Mouse (Mus musculus) erythroblast, embryonic 14.5 days (primary cell): ENCODE data around the gene Rbx1.

Source experiments
- GATA1 ChIP-seq: IDR thresholded peaks from 2 replicates; pipeline ENCODE4 v1.6.1; 2012; ENCODE audit warnings: low read length, inconsistent platforms, mixed read lengths
- TAL1 ChIP-seq: IDR thresholded peaks from 3 replicates; pipeline ENCODE4 v1.6.1; 2012; ENCODE audit warnings: low read length, inconsistent platforms, mixed read lengths

DNA sequence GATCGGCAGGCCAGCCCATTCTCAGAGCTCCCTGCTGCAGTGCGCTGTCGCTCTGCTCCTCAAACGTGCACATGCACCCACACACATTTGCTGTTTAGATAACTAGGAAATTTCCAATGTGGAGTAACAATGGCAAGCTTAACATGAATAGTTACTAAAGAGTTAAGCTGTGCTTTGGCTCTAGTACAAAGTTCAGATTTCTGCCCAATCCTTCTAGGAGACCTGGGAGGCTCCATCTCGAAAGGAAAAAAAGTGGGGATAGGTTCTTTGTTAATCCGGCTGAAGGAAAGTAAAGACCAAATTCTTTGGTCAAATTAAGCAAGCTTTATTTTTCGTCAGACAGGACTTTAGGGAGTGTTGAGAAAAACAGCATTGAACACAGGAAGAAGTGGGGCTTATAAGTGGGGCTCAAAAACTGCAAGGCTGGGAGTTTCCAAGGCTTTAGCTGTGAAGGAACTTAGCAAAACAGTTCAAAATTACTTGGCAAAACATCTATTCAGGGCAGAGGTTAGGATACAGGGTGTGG, 43.9 kb upstream of the Rbx1 start:
- TF ChIP-seq GATA1 (no peak), TAL1 (no peak)
